Mouse (Mus musculus) ZHBTc4 (cell line): ENCODE measurements around the gene Cd300ld5.
"Not testable (repeated sequence)": the region's sequence is repeated elsewhere in the genome, so short reads cannot be mapped to it uniquely, and the experiment has no call there.

Source experiments
- DNase-seq: peaks from one replicate; pipeline ENCODE4 v3.0.0-alpha.2; 2011; ENCODE audit warnings: low read depth, low spot score

The Cd300ld5 gene

GRCm38 (mm10) chr11:115037669-115038068 is at the start of gene Cd300ld5:
TSS of gene Cd300ld5 (minus strand) at chr11:115037769.
- not testable (repeated sequence) for DNase-seq

- DNase-seq = no peak
Observed at GRCm38 (mm10) chr11:115086213-115086612, 48.6 kb upstream of the Cd300ld5 start.

- DNase-seq = no peak
Observed at GRCm38 (mm10) chr11:115085064-115085463, 47.5 kb upstream of the Cd300ld5 start.

- peak; percentile 37 for DNase-seq
Observed at GRCm38 (mm10) chr11:115084595-115084994, 47.0 kb upstream of the Cd300ld5 start.

GRCm38 (mm10) chr11:115083376-115084139 is 46.0 kb upstream of the Cd300ld5 start:
- peak; percentile 78 for DNase-seq

- no peak for DNase-seq
Observed at GRCm38 (mm10) chr11:115082196-115082595, 44.6 kb upstream of the Cd300ld5 start.

- DNase-seq = peak; percentile 70
Observed at GRCm38 (mm10) chr11:115081373-115081772, 43.8 kb upstream of the Cd300ld5 start.

- peak; percentile 83 for DNase-seq
Observed at GRCm38 (mm10) chr11:115080886-115081285, 43.3 kb upstream of the Cd300ld5 start.

GRCm38 (mm10) chr11:115078680-115079079 is 41.1 kb upstream of the Cd300ld5 start:
- no peak for DNase-seq

GRCm38 (mm10) chr11:115077436-115077835 is 39.9 kb upstream of the Cd300ld5 start:
- no peak for DNase-seq

GRCm38 (mm10) chr11:115075859-115076258 is 38.3 kb upstream of the Cd300ld5 start:
- no peak for DNase-seq

GRCm38 (mm10) chr11:115075407-115075806 is 37.8 kb upstream of the Cd300ld5 start:
- DNase-seq = no peak

- DNase-seq = no peak
Observed at GRCm38 (mm10) chr11:115073002-115073401, 35.4 kb upstream of the Cd300ld5 start.

GRCm38 (mm10) chr11:115071631-115072294 is 34.2 kb upstream of the Cd300ld5 start:
- DNase-seq = no peak

- DNase-seq = peak; percentile 92
Observed at GRCm38 (mm10) chr11:115071015-115071551, 33.5 kb upstream of the Cd300ld5 start.

GRCm38 (mm10) chr11:115066768-115067167 is 29.2 kb upstream of the Cd300ld5 start:
- DNase-seq = no peak

- DNase-seq = no peak
Observed at GRCm38 (mm10) chr11:115062077-115062476, 24.5 kb upstream of the Cd300ld5 start, which contains the start of gene Cd300e. TSS of gene Cd300e (minus strand) at chr11:115062177.

GRCm38 (mm10) chr11:115059797-115060196 is 22.2 kb upstream of the Cd300ld5 start:
- DNase-seq = no peak

- DNase-seq = no peak
Observed at GRCm38 (mm10) chr11:115058701-115059100, 21.1 kb upstream of the Cd300ld5 start.

GRCm38 (mm10) chr11:115054537-115054936 is 17.0 kb upstream of the Cd300ld5 start:
- DNase-seq = no peak

- peak; percentile 40 for DNase-seq
Observed at GRCm38 (mm10) chr11:115052991-115053390, 15.4 kb upstream of the Cd300ld5 start.

- DNase-seq = peak; percentile 87
Observed at GRCm38 (mm10) chr11:115052206-115052605, 14.6 kb upstream of the Cd300ld5 start.
